ENCODE assay signal across 14 mouse cellular contexts in genomic region chr3:87000676-87001075, GRCm38 (mm10). TPM values are rescaled to one million over a fixed set of nuclear protein-coding genes. Genes with fewer than 3 reads are reported as not detected.
A peak's percentile ranks its signal among the peaks of the same experiment; 100 is the strongest.
DNase-seq lines count a peak whose midpoint lies in the region; ATAC-seq and TF ChIP-seq lines count a peak whose summit lies in the region.
"Had no signal": no experiment of that assay in that cellular context is flagged by ENCODE, and none has a peak within 500 bp of the region (broad histone marks: within the 10 kb centered on the region; RNA-seq: fewer than 3 reads in every experiment).

No protein-coding gene starts in this region.

- no peak for TF ChIP-seq CTCF in stomach, postnatal 0 days (IDR thresholded peaks at IDR 0.05; ENCODE audit: low read depth)
- no peak for TF ChIP-seq CTCF in layer of hippocampus, adult 2 months (conservative IDR thresholded peaks at IDR 0.05)

- no peaks in the 10 kb centered on the region for H3K36me3 ChIP-seq in heart, embryonic 13.5 days
- H3K36me3 ChIP-seq in stomach, embryonic 15.5 days = no peaks in the 10 kb centered on the region
- no peaks in the 10 kb centered on the region for H3K36me3 ChIP-seq in stomach, postnatal 0 days (ENCODE audit: control insufficient read depth, insufficient read depth, low read length)
- no peaks in the 10 kb centered on the region for H3K36me3 ChIP-seq in intestine, embryonic 16.5 days (ENCODE audit: control insufficient read depth, insufficient read depth, low read length)
- H3K36me3 ChIP-seq: limb, embryonic 13.5 days had no signal

- peaks cover 25% of the 10 kb centered on the region for H3K4me1 ChIP-seq in heart, embryonic 13.5 days
- H3K4me1 ChIP-seq in stomach, embryonic 15.5 days = no peaks in the 10 kb centered on the region
- H3K4me1 ChIP-seq in stomach, postnatal 0 days (replicated peaks; ENCODE audit: control insufficient read depth, insufficient read depth) = no peaks in the 10 kb centered on the region
- no peaks in the 10 kb centered on the region for H3K4me1 ChIP-seq in intestine, embryonic 16.5 days (ENCODE audit: control insufficient read depth, insufficient read depth, low read length)

- H3K9me3 ChIP-seq in heart, embryonic 13.5 days = no peaks in the 10 kb centered on the region
- H3K9me3 ChIP-seq in stomach, embryonic 15.5 days = no peaks in the 10 kb centered on the region
- no peaks in the 10 kb centered on the region for H3K9me3 ChIP-seq in stomach, postnatal 0 days (ENCODE audit: control insufficient read depth, low read length)
- no peaks in the 10 kb centered on the region for H3K9me3 ChIP-seq in intestine, embryonic 16.5 days (ENCODE audit: control insufficient read depth, low read length)
- H3K9me3 ChIP-seq: limb, embryonic 13.5 days had no signal

- H3K27me3 ChIP-seq in heart, embryonic 13.5 days (replicated peaks) = no peaks in the 10 kb centered on the region
- no peaks in the 10 kb centered on the region for H3K27me3 ChIP-seq in stomach, embryonic 15.5 days (replicated peaks)
- no peaks in the 10 kb centered on the region for H3K27me3 ChIP-seq in stomach, postnatal 0 days (ENCODE audit: control insufficient read depth, insufficient read depth, low read length)
- H3K27me3 ChIP-seq in intestine, embryonic 16.5 days (replicated peaks; ENCODE audit: control insufficient read depth, insufficient read depth, low read length) = no peaks in the 10 kb centered on the region
- H3K27me3 ChIP-seq: limb, embryonic 13.5 days had no signal

- DNase-seq in heart, postnatal 4 days = no peak
- no peak for DNase-seq in stomach, postnatal 0 days (ENCODE audit: low spot score)
- no peak for DNase-seq in layer of hippocampus, adult 2 months (ENCODE audit: low spot score in 2 of 2)
- DNase-seq in spleen, postnatal 4 days (ENCODE audit: low spot score in 2 of 2) = no peak
- no peak for DNase-seq in left cerebral cortex, postnatal 36 days (ENCODE audit: low spot score in 2 of 2)
- DNase-seq: cerebellum, adult 9-11 months; gastrocnemius, postnatal 10 days; heart, postnatal 14 days had no signal

- no peak overlapping the region for H3K9ac ChIP-seq in heart, embryonic 13.5 days
- no peak overlapping the region for H3K9ac ChIP-seq in stomach, embryonic 15.5 days
- H3K9ac ChIP-seq in stomach, postnatal 0 days (ENCODE audit: low read length) = no peak overlapping the region
- no peak overlapping the region for H3K9ac ChIP-seq in intestine, embryonic 16.5 days (ENCODE audit: low read depth, low read length)
- H3K9ac ChIP-seq: limb, embryonic 13.5 days had no signal

- WGBS in heart, embryonic 13.5 days = 21% methylated on average over 4 of the region's 4 CpGs
- 43% methylated on average over 4 of the region's 4 CpGs for WGBS in stomach, embryonic 15.5 days
- WGBS in stomach, postnatal 0 days = 34% methylated on average over 4 of the region's 4 CpGs
- 39% methylated on average over 4 of the region's 4 CpGs for WGBS in intestine, embryonic 16.5 days

- ATAC-seq in heart, embryonic 13.5 days (ENCODE audit: extremely low read depth, insufficient number of reproducible peaks, low FRiP score, low TSS enrichment) = no peak
- ATAC-seq in stomach, embryonic 15.5 days (ENCODE audit: insufficient read depth, low FRiP score, low read depth) = peak; percentile 25; the same call in 1 of the 2 replicates
- no peak for ATAC-seq in stomach, postnatal 0 days (ENCODE audit: low FRiP score, low TSS enrichment)
- peak; percentile 64 for ATAC-seq in intestine, embryonic 16.5 days
- ATAC-seq: activated CD4-positive, CD25-positive, alpha-beta regulatory T cell, adult 4 months; midbrain, embryonic 16.5 days had no signal

- 0 out of 2 replicates have a peak overlapping the region, but pooled peaks have one; percentile 5 for H3K27ac ChIP-seq in heart, embryonic 13.5 days (replicated peaks)
- H3K27ac ChIP-seq in stomach, embryonic 15.5 days = no peak overlapping the region
- H3K27ac ChIP-seq in stomach, postnatal 0 days (replicated peaks) = no peak overlapping the region
- no peak overlapping the region for H3K27ac ChIP-seq in intestine, embryonic 16.5 days (ENCODE audit: low read length)
- no peak overlapping the region for H3K27ac ChIP-seq in layer of hippocampus, adult 2 months
- H3K27ac ChIP-seq: limb, embryonic 13.5 days had no signal

- H3K4me2 ChIP-seq in heart, embryonic 13.5 days = no peak overlapping the region
- no peak overlapping the region for H3K4me2 ChIP-seq in stomach, embryonic 15.5 days
- H3K4me2 ChIP-seq in stomach, postnatal 0 days (replicated peaks; ENCODE audit: low read depth) = no peak overlapping the region
- no peak overlapping the region for H3K4me2 ChIP-seq in intestine, embryonic 16.5 days (ENCODE audit: low read depth, low read length)

- no peak overlapping the region for H3K4me3 ChIP-seq in heart, embryonic 13.5 days
- no peak overlapping the region for H3K4me3 ChIP-seq in stomach, embryonic 15.5 days (replicated peaks)
- no peak overlapping the region for H3K4me3 ChIP-seq in stomach, postnatal 0 days (ENCODE audit: low read depth, low read length)
- no peak overlapping the region for H3K4me3 ChIP-seq in intestine, embryonic 16.5 days (ENCODE audit: low read length)
- no peak overlapping the region for H3K4me3 ChIP-seq in layer of hippocampus, adult 2 months
- H3K4me3 ChIP-seq: limb, embryonic 13.5 days had no signal

- no peak for TF ChIP-seq EP300 in stomach, postnatal 0 days (optimal IDR thresholded peaks at IDR 0.05)

- intact Hi-C loops in left cerebral cortex, postnatal 36 days (cut with DNase I) = no loop called here

RNA-seq across cellular contexts. Expression of gene Cd1d1, which starts 1.4 kb away (rescaled TPM):
- polyA plus RNA-seq in heart, embryonic 13.5 days (2015; fragmentation: Nextera tagmentation; extraction: Ambion mirVana) = 53.0 and 56.4 TPM in 2 replicates
- 10 to 100 TPM; 17.4 to 20.4 TPM for total RNA-seq in heart, postnatal 4 days (2021)
- polyA plus RNA-seq in stomach, embryonic 15.5 days (2015; fragmentation: Nextera tagmentation; extraction: Ambion mirVana) = 31.7 and 34.1 TPM in 2 replicates
- 10.7 and 12.1 TPM in 2 replicates for polyA plus RNA-seq in stomach, postnatal 0 days (2015; fragmentation: Nextera tagmentation; extraction: Ambion mirVana)
- 30.0 and 30.5 TPM in 2 replicates for polyA plus RNA-seq in intestine, embryonic 16.5 days (2015; fragmentation: Nextera tagmentation; extraction: Ambion mirVana)
- total RNA-seq in layer of hippocampus, adult 2 months (2021) = 1 to 10 TPM; 1.4 to 2.0 TPM
- total RNA-seq in left cerebral cortex, postnatal 36 days (2021) = 1 to 10 TPM in 1 of 2 experiments, under 1 TPM in 1; 0.94 to 2.4 TPM

Comparison
In these comparisons a context has a peak if more than half of its experiments do, and no peak if none do; other contexts are left out.
1. ATAC-seq: peak in stomach, embryonic 15.5 days (single experiment) and intestine, embryonic 16.5 days (single experiment); none in heart, embryonic 13.5 days (single experiment) and stomach, postnatal 0 days (single experiment).